Mouse (Mus musculus) thymus, adult 2 months (tissue): Measurements from ENCODE around the gene Tmem170b. TPM values are rescaled to one million over a fixed set of nuclear protein-coding genes. Genes with fewer than 3 reads are reported as not detected.

Source experiments
- DNase-seq: peaks from one replicate; pipeline ENCODE4 v3.0.0; 2021
- H3K27ac ChIP-seq: fragments of 200-500 bp; 2 replicates; pipeline ENCODE4 v1.5.1; 2012; ENCODE audit warnings: low read length, control low read depth; ENCODE audit not compliant: control insufficient read depth, insufficient read depth
- H3K27me3 ChIP-seq: fragments of 200-500 bp; 2 replicates; pipeline ENCODE4 v1.6.1; 2012; ENCODE audit warnings: mild to moderate bottlenecking, low read length, moderate library complexity, mixed read lengths; ENCODE audit not compliant: control insufficient read depth, insufficient read depth
- H3K36me3 ChIP-seq: fragments of 200-500 bp; 2 replicates; pipeline ENCODE4 v1.6.1; 2012; ENCODE audit warnings: mild to moderate bottlenecking, low read length, moderate library complexity; ENCODE audit not compliant: control insufficient read depth, insufficient read depth
- H3K4me1 ChIP-seq: fragments of 200-500 bp; replicated peaks from 2 replicates; pipeline ENCODE4 v1.6.1; 2012; ENCODE audit warnings: low read length; ENCODE audit not compliant: control insufficient read depth, insufficient read depth
- H3K4me3 ChIP-seq: fragments of 200-500 bp; 2 replicates; pipeline ENCODE4 v1.5.1; 2012; ENCODE audit warnings: mild to moderate bottlenecking, low read length, control low read depth, moderate library complexity; ENCODE audit not compliant: control insufficient read depth, insufficient read depth
- CTCF ChIP-seq: fragments of 200-500 bp; IDR thresholded peaks from 2 replicates; pipeline ENCODE4 v1.5.1; 2012; ENCODE audit warnings: mild to moderate bottlenecking, control low read depth, low read length, moderate library complexity, borderline replicate concordance; ENCODE audit not compliant: control insufficient read depth, poor library complexity, insufficient read depth; ENCODE audit errors: extremely low read depth
- POLR2A ChIP-seq: fragments of 200-500 bp; IDR thresholded peaks from 2 replicates; pipeline ENCODE4 v1.6.1; 2012; ENCODE audit warnings: mild to moderate bottlenecking, low read length, control low read depth, moderate library complexity; ENCODE audit not compliant: control insufficient read depth, poor library complexity, insufficient read depth; ENCODE audit errors: extremely low read depth
- WGBS: fragments of 180-500 bp; shearing (Covaris S2); methylation state at CpG from one replicate; pipeline ENCODE4 v1.1.7; 2018; 5-methylcytosine and 5-hydroxymethylcytosine counted together
- polyA plus RNA-seq: library from polyadenylated mRNA; depleted of rRNA; stranded (reverse); fragments of >200 nt; gene quantifications from 2 replicates; pipeline ENCODE4 v1.2.3, GENCODE M21; 2012

Gene Tmem170b
- polyA plus RNA-seq, 1 experiment, result 5.4 TPM

- no peak overlapping the region for H3K4me3 ChIP-seq
- TF ChIP-seq POLR2A (no peak), CTCF (no peak)
- peaks cover 6% of the 10 kb centered on the region for H3K4me1 ChIP-seq
- DNase-seq, result no peak
- H3K27me3 ChIP-seq, result no peaks in the 10 kb centered on the region
- no peak overlapping the region for H3K27ac ChIP-seq
- 92% methylated on average over 1 of the region's 1 CpGs for WGBS
- no peaks in the 10 kb centered on the region for H3K36me3 ChIP-seq
Observed at GRCm38 (mm10) chr13:41611046-41611445, 5.3 kb downstream of the Tmem170b start.

DNA sequence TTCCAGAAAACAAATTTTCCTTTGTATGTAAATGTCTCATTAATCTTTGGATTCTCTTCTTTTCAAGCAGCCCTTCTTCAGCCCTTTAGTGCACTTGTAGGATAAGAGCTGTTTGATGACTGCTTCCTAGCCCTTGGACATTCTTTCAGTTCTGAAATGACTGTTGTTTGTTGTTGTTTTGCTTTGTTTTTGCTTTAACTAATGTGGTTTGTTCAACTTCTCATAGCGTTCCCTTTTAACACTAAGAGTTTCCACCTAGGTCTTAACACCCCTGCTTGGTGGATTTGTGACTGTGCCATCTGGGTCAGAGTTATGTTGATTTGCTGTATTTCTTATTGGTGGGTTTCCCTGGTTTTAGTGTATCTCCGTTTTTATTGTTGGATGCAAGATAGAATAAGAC is 8.8 kb downstream of the Tmem170b start:
- H3K4me1 ChIP-seq, result peaks cover 6% of the 10 kb centered on the region
- WGBS, result 88% methylated on average over 2 of the region's 2 CpGs
- no peak for DNase-seq
- no peak overlapping the region for H3K27ac ChIP-seq
- H3K27me3 ChIP-seq, result no peaks in the 10 kb centered on the region
- no peaks in the 10 kb centered on the region for H3K36me3 ChIP-seq
- no peak overlapping the region for H3K4me3 ChIP-seq
- no peak for TF ChIP-seq POLR2A
- no peak for TF ChIP-seq CTCF

- Histone ChIP-seq H3K4me3 (no peak overlapping the region), H3K36me3 (no peaks in the 10 kb centered on the region), H3K27me3 (no peaks in the 10 kb centered on the region), H3K4me1 (peaks cover 6% of the 10 kb centered on the region), H3K27ac (no peak overlapping the region)
- no peak for DNase-seq
- 89% methylated on average over 5 of the region's 5 CpGs for WGBS
- TF ChIP-seq CTCF (no peak), POLR2A (no peak)
Observed at GRCm38 (mm10) chr13:41614982-41615381, 9.3 kb downstream of the Tmem170b start.

GRCm38 (mm10) chr13:41619470-41619869 is 13.8 kb downstream of the Tmem170b start:
- H3K4me3 ChIP-seq, result no peak overlapping the region
- DNase-seq, result no peak
- no peaks in the 10 kb centered on the region for H3K27me3 ChIP-seq
- no peaks in the 10 kb centered on the region for H3K36me3 ChIP-seq
- 88% methylated on average over 4 of the region's 4 CpGs for WGBS
- H3K4me1 ChIP-seq, result peaks cover 6% of the 10 kb centered on the region
- H3K27ac ChIP-seq, result no peak overlapping the region
- TF ChIP-seq POLR2A (no peak), CTCF (no peak)

GRCm38 (mm10) chr13:41620132-41620531 is 14.4 kb downstream of the Tmem170b start:
- TF ChIP-seq POLR2A, result no peak
- TF ChIP-seq CTCF, result no peak
- no peak for DNase-seq
- H3K36me3 ChIP-seq, result no peaks in the 10 kb centered on the region
- H3K4me3 ChIP-seq, result no peak overlapping the region
- no peak overlapping the region for H3K27ac ChIP-seq
- WGBS, result 92% methylated on average over 4 of the region's 4 CpGs
- H3K4me1 ChIP-seq, result peaks cover 3% of the 10 kb centered on the region
- H3K27me3 ChIP-seq, result no peaks in the 10 kb centered on the region

DNA sequence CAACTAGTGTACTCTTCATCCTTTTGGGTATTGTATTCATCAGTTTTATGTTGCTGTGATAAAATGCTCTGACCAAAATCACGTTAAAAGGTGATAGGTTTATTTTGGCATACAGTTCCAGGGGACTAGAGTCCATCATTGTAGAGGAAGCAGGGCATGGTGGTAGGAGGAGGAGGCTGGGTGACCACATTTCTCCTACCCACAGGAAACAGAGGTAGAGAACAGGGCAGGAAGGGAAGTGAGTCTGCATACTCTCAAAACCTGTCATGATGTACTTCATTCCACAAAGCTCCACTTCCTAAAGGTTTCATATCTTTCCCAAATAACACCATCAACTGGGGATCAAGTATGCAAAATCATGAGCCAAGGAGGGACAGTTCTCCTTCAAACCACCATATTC is 18.4 kb downstream of the Tmem170b start:
- Histone ChIP-seq H3K27ac (no peak overlapping the region), H3K27me3 (no peaks in the 10 kb centered on the region), H3K4me1 (no peaks in the 10 kb centered on the region; the same call in 1 of the 2 replicates), H3K36me3 (no peaks in the 10 kb centered on the region), H3K4me3 (no peak overlapping the region)
- DNase-seq, result no peak
- WGBS, result 86% methylated on average over 1 of the region's 1 CpGs
- no peak for TF ChIP-seq POLR2A
- no peak for TF ChIP-seq CTCF

GRCm38 (mm10) chr13:41625248-41625647 is 19.5 kb downstream of the Tmem170b start:
- TF ChIP-seq POLR2A (no peak), CTCF (no peak)
- no peak overlapping the region for H3K27ac ChIP-seq
- H3K36me3 ChIP-seq, result no peaks in the 10 kb centered on the region
- H3K4me1 ChIP-seq, result no peaks in the 10 kb centered on the region; the same call in 1 of the 2 replicates
- H3K4me3 ChIP-seq, result no peak overlapping the region
- 92% methylated on average over 3 of the region's 3 CpGs for WGBS
- no peak for DNase-seq
- no peaks in the 10 kb centered on the region for H3K27me3 ChIP-seq

DNA sequence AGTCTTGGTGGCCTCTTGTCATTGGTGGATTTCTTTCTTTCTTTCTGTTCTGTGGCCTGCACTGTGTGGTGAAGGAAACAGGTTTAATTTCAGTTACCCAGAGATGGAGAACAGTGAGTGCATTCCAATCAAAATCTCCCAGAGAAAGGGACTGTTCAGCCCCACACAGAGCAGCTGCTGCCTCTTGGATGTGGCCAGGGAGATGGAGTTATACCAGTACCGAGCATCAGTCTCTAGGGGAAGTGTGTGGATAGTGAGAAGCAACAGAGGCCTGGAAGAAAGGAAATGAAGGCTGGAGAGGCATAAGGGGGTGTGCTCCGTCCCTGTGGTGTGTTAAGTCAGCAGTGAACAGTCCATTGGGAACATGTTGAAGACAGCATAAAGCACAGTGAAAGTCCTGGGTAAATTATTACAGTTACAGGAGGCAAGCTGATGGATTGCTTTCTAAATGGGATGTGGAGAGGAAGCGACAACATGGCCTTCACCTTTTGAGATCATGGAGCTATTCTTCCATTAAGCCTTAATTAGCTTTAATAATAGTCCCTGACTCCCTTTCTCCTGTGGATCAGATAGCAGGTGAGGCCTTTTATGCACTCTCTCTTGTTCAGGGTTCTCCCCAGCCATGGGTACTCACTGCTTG is 21.7 kb downstream of the Tmem170b start:
- Histone ChIP-seq H3K4me3 (no peak overlapping the region), H3K4me1 (no peaks in the 10 kb centered on the region; the same call in 1 of the 2 replicates), H3K36me3 (no peaks in the 10 kb centered on the region), H3K27me3 (no peaks in the 10 kb centered on the region), H3K27ac (no peak overlapping the region)
- WGBS, result 87% methylated on average over 3 of the region's 3 CpGs
- DNase-seq, result no peak
- TF ChIP-seq POLR2A (no peak), CTCF (no peak)
